Mouse (Mus musculus) adrenal gland, adult (tissue): ENCODE measurements at regions not wholly inside any gene's neighbourhood (a gene's known extent, or its start where the extent isn't known, plus 50 kb on each side); places are given as distances from the start of the nearest gene placed in this dataset.
A peak's percentile ranks its signal among the peaks of the same experiment; 100 is the strongest.

ENCODE experiments used
- DNase-seq, 2 experiments: peaks; one replicate each; pipeline ENCODE4 v3.0.0; 2022 to 2023; ENCODE audit warnings: low spot score in 1 of 2; ENCODE audit not compliant: inconsistent age in 2 of 2

DNA sequence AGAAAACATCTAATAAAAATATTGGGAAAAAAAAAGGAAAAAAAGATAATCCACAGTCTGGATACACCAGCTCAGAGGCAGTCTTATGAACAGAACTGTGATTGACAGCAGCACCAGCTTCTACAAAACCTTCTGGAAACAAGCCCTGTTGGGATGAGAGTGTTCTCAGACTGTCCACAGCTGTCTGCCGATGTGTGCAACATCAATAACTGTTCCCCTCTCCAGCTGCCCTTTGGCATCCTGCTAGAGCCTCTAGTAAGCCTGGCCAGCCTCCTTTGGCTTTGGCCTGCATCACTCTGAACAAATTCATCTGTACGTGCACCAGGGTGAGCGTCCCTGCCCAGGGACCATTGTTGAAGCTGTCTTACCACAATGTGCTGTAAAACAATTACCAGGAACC lies 137.0 kb upstream of the Irs2 start:
- DNase-seq = no peak

DNA sequence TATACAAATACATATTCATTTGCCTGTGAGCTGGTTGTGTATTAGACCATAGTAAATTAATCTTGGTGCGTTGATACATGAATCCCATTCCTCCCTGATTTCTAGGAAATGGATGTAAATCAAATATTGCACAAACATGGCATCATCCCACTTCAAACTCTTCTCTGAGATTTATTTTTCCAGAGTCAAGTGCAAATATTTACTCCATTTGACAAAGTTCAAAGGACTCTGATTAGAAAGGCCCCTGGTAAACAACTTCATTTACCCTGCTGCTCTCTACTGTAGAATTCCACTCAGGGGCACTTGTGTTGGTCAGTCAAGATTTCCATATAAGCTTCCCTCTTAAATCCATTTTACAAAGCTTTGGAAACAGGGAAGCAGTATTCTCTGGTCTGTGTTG lies 132.3 kb upstream of the Irs2 start:
- no peak for DNase-seq

DNA sequence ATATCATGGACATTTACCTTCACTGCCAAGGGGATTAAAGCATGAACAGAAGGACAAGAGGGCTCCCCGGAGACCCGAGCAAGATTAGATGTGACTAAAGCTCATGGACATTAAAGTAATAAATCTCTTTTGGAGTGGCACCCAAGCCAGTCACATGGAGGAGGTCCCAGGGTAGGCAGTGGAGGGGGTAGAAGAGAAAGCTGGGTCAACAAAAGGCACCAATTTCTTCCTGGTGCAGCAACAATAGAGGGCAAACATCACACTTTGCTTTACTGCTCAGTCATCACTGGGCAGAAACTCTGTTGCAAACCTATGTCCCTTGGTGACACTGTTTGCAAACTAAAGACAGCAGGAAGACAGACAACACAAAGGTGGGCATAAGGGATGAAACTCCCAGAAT lies 131.0 kb upstream of the Irs2 start:
- no peak for DNase-seq

DNA sequence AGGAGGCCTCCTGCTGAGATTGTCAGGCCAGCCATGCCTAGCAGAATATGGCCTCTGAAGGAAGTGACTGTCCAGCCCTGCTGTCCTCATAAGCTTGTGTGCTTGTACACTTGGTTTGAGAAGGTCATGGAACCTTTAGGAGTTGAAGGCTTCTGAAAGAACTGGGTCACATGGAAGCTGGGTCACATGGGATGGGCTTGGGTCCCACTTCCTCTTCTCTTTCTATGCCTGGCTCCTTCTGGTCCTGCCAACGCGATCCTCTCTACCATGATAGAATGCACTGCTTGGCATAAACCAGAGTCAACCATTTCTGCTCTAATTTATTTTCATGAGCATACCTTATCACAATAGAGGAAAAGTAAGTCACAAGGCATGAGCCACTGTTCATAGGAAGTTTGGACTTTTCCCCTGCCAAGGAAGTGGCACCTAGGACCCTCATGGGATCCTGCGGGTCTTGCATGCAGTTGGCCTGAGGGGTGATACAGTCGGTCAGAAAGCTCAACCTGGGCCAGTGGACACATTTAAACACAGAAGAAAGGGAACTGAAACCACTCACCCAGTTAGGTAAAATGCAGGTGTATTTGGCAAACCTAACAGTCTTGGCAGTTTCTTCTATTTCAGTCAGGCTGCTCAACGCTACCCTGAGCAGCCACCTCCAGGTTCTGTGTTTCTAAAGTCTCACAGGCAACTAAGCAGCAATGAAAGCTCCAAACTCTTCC lies 130.2 kb upstream of the Irs2 start:
- no peak for DNase-seq

DNA sequence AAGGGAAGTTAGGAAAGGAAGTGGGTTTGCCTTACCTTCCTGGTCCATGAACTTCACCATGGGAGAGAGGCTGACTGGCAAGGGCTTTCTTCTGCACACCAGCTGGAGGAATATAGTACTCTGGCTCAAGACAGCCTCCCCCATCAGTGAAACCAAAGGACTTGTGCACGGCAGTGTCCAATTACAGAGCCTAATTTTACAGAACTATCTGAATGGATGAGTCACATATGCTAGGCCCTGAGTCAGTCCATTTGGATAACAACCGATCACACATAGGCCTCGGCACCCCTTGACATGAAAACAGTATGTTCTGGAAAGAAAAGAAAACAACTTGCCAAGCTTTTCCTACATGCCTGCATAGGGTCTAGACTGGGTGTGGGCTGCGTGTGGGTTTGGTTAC lies 128.3 kb upstream of the Irs2 start:
- DNase-seq = peak; percentile 17 to 48

DNA sequence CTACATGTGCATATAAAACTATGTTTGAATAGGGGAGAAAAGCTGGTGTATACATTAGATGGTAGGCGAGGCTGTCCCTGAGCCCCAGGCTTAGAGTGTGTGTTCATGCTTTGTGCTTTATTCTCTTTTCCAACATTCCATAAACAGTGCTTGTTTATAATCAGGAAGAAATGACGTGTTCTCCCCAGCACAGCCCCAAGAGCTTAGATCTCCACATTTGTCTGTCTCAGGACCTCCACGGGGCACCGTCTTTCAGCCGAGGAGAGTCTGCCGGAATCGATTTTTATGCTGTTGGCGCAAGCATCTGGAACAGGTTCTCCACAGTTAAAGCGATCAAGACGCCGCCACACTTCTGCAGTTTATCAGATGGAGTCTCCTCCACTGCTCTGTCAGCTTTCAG lies 126.9 kb upstream of the Irs2 start:
- DNase-seq = no peak

DNA sequence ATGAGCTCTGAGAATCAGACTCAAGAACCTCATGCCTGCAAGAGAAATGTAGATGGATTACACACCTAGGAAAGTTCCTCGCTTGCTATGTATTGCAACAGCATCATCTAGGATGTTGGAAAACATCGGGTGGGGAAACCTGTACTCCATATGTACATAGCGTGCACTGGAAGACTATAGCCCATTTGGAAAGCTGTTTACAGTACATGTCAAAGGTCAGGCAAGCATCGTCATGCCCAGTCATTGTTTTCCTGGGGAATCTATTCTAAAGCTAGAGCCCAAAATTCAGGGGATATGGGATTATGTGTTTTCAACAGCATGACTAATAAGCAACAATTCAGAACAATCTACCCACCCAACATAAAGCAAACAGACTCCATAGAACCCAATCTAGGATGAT lies 126.3 kb upstream of the Irs2 start:
- no peak for DNase-seq

DNA sequence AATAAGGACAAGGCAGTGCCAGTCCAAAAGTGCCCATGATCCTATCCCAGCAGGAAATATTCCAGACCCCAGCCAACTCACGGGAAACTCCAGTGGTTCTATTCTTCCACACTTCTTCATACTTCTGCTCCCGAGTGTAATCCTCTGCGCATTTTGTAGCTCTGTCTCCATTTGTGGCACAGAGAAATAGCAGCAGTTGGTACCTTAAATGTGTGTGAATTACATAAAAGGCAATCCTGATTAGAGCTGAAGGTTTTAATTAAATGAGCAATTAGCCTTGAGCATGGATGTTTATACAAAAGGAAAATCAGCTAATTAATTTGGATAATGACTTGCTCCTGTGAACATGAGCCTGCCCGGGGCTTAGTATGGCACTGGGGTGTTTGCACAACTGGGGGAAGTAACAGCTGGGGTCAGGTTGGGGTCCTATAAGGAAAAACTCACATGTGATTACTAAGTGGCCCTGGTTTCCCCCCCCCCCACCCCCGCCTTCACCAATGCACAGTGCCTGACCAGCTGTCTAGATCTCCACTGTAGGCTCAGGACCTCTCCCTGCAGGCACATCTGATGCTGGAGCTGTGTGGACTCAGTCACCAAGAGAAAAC lies 110.9 kb upstream of the Irs2 start:
- DNase-seq = no peak

DNA sequence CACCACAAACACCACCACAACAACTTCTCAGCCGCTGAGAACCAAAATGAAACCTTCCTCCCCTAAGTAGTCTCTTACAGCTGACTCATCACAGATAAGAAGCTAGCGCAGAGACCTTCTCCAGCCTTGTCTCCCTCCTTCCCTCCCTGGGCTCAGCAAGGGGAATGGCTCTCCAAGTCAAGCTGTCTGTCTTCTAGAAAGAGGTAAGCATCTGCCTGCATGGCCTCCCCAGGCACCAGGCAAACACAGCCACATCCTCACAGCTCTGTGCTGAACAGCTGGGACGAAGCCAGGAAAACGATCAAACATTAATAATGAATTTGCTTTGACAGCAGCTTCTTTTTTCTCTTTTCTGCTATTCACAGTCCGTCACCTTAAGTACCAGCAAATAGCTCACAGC lies 108.3 kb upstream of the Irs2 start:
- DNase-seq = peak in 1 of 2 experiments; percentile 31

DNA sequence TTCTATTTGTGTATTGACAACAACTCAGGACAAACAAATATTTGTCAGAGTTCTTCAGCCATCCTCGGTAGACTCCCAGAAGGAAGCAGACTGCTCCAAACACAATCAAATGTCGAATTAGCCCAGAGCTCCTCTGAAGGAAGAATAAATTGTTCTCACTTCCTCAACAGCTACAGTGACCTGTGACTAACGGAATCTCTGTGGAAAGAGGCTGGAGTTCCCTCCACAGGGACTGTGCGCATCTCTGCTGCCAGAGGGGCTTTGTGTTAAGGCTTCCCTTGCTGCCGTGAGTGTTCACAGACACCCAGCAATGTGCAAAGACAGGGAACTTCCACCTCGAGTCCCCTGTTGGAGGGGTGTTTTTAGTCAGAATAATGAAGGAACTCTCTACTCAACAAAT lies 107.0 kb upstream of the Irs2 start:
- DNase-seq = no peak

DNA sequence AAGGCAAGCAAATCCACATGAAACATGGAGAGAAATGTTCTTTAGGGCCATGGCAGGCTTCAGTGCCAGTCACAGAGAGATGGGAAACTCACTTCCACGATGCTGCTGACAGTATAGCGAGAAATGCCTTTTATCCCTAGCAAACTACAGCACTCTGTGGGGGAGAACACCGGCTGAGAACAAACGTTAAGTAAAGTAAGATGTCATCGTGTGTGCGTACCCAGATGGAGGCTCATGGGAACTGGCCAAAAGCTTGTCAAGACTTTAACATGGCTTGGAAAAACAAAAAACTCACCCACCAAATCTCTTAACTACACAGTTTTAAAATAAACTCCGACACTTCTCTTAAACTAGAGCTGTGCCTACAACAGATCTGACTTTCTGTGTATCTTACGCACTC lies 106.3 kb upstream of the Irs2 start:
- DNase-seq = no peak

DNA sequence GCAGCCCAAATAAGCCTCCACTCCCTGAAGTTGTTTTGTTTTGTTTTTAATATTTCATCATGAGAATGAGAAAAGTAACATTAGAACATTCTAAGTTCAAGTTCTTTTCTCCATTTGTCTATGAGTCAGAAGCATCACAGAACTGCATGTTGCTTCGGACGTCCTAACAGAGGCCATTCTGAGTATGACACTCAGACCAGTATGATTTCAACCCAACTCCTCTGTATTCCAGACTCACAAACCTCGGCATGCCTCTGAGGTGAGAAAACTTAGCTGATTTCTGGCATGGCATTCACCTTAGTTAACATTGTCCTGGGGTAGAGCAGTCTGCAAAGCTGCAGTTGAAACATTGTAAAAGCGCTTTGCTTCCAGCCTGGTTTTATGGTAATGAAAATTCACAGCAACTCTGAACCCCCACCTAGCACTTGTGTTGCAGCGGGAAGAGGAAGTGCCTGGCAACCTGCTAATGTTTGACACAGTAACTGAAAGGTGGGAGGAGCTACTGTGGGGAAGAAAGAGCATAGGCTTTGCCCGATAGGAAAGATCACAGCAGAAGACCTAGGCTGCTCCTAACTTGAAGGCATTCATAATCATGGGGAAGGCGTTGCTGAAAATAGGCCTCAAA lies 104.8 kb upstream of the Irs2 start:
- DNase-seq = no peak

DNA sequence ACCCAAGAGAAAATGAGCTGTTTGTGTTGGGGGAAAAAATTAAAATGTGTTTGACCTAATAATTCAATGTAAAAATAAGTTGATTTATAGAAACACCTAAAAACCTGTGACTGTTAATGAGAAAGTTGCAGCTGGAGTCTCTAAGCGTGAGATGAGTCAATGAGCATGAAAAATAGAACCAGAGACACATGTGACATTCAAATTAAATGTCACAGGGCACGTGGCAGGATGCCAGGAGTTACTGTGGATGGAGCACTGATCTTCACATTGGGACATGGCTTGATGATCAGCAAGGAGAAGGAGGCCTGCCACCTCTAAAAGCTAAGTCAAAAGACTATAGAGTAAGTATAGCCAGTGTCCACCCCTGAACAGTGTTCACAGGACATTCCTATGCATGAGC lies 103.7 kb upstream of the Irs2 start:
- DNase-seq = peak; percentile 28 to 67

DNA sequence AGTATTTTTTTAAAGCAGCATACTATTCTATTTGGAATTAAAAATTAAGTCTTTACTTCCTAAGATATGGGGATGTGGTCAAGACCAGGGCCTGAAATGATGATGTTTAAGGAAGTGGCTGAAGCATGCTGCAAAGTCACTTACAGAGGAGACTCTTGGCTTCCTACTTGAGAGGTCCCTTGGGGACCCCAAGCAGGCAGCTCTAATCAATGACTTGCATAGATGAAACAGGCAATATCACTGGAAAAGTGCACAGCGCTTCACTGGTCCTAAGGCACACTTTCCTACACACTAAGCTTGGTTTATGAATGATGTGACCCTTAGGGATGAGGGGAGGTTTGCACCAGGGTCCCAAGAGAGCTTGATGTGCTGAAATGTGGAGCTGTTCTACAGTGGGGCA lies 99.2 kb upstream of the Irs2 start:
- DNase-seq = no peak

DNA sequence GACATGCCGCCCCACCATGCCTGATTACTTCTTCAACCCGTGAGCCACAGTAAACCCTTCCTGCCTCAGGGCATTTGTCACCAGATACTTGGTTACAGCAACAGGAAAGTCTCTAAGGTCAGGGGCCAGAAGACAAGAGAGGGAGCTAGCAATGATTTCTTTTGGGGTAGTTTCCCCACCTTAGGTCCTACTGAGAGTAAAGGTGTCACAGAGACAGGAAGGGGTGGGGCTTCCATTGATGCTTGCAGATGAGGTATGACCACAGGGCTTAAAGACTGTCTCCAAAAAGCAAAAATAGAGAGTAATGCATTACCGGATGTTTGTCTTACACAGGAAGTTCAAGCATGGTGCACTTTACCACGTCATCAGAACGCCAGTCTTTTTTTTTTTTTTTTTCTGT lies 98.8 kb upstream of the Irs2 start:
- DNase-seq = no peak

DNA sequence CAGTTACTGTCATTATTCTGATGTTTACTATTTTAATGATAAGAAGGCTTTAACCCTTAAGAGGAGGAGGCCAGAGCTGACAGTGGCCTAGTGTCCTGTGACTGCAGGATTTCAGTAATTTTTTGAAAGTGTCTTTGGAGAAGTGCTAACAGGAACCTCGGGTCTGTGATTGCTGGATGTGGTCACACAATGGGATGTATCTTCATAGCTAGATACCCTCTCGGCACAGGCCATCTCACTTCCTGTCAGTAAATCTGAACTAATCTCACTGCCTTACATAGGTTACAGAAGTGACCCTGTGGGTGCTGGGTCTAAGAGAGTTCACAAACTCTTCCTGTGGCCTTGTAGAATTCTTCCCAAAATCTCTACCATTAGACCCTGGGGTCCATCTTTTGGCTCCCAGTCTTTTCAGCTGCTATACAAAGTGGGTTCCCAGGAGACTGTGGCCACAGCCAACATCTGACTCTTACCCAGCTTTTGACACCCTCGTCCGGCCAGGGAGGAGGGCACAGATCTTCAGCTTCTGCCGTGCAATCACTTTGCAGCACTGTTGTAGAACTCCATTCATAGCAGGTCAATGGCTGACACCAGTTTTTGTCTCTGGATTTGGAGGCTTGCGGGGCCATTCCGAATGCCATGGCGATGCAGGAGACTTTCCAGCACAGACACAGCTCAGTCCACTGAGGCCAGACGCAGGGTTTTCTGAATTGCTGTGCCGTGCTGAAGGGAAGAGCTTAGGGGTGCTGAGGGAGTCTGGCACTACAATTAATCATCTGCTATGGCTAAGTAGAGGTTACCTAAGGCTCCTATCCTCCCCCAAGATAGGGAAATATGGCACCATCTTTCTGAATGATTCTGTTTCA lies 95.7 kb upstream of the Irs2 start:
- no peak for DNase-seq

DNA sequence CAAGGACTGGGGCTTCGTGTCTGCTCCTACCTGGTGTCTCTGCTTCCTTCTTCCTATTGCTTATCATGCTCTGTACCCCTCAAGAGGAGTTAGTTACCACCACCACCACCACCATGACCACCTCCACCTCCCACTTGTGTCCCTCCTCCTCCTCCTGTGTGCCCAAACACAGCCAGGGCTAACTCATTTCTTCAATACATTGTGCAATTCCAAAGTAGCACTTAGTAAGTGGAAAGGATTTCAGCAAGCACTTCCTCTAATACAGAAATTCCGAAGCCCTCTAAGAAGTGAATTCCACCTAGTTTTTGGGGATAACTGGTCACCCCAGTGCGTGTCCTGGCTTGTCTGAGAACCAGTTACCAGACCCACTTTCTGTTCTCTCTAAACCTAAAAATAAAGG lies 92.1 kb upstream of the Irs2 start:
- DNase-seq = no peak

DNA sequence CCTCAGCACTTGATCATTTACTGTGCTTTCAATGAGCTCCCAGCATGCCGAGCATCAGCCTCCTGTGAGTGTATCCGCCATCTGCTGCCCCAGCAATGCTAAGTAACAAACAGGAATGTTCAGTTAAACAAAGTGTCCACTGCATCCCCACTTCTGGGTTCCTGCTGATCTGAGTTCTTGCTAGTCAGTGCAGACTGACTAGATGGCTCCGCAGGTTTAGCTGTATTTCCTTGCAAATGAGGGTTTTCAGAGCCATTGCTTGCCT lies 91.3 kb upstream of the Irs2 start:
- DNase-seq = peak in 1 of 2 experiments; percentile 33

DNA sequence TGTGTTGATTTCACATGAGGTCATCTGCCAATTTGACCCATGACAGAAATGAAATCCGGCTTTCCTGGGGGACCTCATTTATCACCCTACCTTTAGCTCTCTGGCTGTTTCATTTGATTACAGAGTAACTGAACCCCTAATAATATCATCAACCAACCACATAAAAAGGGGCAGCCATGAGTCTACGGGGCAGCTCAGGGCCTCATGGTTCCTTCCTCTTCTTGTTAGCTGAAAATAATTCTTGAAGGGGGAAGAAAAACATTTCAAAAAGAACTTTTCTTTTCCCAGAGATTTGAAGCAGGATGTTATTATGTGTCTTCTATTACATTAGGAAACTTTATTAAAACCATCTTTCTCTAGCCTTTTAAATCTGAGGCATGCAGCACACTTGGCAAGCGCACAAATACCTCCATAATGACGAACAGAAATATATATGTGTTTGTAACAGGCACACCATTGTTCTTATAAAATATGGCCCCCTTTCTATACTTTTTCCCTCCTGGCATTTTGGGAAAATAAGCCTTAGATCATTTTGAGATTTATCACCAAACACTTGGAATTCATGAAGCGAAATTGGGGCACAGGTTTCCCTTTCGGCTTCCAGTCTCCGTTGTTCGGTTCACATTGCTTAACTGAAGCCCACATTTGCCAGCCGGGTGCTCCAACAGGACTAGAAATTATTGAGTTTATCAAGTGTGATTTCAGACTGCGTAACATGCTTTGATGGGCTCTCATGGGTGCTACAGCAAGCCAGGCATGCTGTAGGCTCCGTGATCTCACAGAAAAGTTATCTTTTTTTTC lies 90.7 kb upstream of the Irs2 start:
- DNase-seq = peak in 1 of 2 experiments; percentile 49

DNA sequence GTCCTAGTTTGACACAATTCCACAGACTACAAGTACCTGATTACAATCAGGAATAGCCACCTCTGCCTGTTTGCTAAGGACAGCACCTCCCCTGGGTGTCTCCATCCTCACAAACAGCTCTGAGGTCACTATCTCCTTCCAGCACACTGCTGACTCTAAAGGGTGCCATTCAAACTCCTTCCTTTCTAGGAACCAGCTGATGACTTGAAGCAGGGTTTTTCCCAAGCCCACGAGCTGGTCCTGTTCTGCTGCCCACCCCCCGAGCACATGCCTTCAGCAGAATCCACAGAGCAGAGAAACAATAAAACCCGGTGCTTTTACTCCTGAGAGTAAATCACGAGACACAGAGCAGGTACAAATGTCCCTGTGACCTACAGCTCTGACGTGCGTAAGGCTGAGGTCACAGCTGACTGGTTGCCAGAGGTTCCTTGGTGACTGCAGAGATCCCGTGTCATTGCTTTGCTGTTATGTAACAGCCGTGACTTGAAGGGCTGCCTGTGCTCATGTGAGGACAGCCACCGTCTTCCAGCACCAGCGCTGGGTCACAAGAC lies 90.0 kb upstream of the Irs2 start:
- DNase-seq = peak; percentile 92 to 97

DNA sequence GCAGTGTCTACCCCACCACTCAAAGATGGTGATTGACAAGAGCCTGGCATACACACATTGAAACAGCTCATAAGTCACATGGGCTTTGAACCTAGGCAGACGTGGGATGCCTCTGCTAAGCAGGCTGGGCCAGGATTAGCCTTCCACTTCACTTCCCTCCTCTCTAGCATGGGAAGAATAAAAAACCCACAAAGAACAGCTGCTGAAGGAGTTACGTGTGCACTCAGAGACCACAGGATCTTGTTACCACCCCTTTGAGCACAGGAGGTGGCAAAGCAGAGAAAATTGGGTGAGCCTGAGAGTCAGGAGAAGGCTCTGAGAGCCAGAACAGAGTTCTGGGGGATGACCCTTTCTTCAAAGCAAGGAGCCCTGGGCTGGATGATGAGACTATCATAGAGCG lies 89.6 kb upstream of the Irs2 start:
- DNase-seq = no peak
